ENCODE assay signal across 8 mouse cellular contexts in the genomic region with DNA sequence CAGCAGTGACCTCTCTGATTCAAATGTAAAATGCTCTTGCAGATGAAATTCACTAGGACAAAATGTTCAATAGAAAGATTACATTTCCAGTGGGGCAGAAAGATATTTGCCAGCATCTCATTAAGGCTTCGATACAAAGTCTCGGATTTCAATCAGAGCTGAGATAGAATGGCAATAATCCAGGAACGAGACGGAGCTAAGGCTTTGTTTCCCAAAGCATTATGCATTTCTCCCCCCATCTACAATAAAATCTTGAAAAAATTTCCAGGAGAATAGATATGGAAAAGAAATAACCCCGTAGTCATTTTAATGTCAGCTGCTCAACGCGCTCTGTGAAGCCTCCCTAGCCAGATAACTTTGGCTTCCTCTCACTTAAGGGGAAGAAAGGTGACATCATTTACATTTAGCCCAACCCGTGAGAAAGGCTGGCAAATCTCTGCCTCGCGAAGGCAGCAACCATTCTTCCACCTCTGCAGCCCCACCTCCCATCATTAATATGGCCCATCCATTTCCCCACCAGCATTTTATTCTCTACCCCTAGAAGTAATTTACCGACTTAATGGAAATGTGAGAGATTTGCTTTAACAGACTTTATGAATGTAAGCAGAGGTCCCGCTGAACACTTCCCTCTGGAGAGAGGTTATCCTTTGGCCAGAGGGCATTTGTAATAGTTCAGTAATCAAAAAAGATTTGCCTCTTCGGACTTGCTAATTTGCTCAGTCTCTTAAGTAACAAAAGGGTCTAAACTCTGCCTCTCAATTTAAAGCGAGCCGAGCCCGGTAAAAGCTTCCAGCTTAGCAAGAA. TPM values are rescaled to one million over a fixed set of nuclear protein-coding genes. Genes with fewer than 3 reads are reported as not detected.
DNase-seq lines count a peak whose midpoint lies in the region; ATAC-seq lines count a peak whose summit lies in the region.

No protein-coding gene starts in this region.

- H3K36me3 ChIP-seq in heart, embryonic 11.5 days (ENCODE audit: control insufficient read depth, insufficient read depth, low read length) = no peaks in the 10 kb centered on the region
- H3K36me3 ChIP-seq in neural tube, embryonic 11.5 days (ENCODE audit: control insufficient read depth, insufficient read depth, low read length) = no peaks in the 10 kb centered on the region
- H3K36me3 ChIP-seq in limb, embryonic 13.5 days = no peaks in the 10 kb centered on the region

- intact Hi-C loops in heart, postnatal 25 days (cut with DNase I) = no loop called here

- WGBS in heart, embryonic 11.5 days (ENCODE audit: insufficient replicate concordance) = 33% methylated on average over 16 of the region's 16 CpGs
- 35% methylated on average over 16 of the region's 16 CpGs for WGBS in neural tube, embryonic 11.5 days
- WGBS in limb, embryonic 13.5 days = 21% methylated on average over 16 of the region's 16 CpGs

- H3K9ac ChIP-seq in heart, embryonic 11.5 days (ENCODE audit: low read depth, low read length) = no peak overlapping the region
- H3K9ac ChIP-seq in neural tube, embryonic 11.5 days (ENCODE audit: low read length) = no peak overlapping the region
- no peak overlapping the region for H3K9ac ChIP-seq in limb, embryonic 13.5 days

- no peaks in the 10 kb centered on the region for H3K9me3 ChIP-seq in heart, embryonic 11.5 days (replicated peaks; ENCODE audit: control insufficient read depth, low read length)
- no peaks in the 10 kb centered on the region for H3K9me3 ChIP-seq in neural tube, embryonic 11.5 days (ENCODE audit: control insufficient read depth, low read length)
- no peaks in the 10 kb centered on the region for H3K9me3 ChIP-seq in limb, embryonic 13.5 days

- H3K4me2 ChIP-seq in heart, embryonic 11.5 days = peak overlapping the region; percentile 38; the same call in 1 of the 2 replicates
- peak overlapping the region; percentile 8; the same call in 1 of the 2 replicates for H3K4me2 ChIP-seq in neural tube, embryonic 11.5 days (ENCODE audit: low read depth)
- H3K4me2 ChIP-seq in limb, embryonic 13.5 days (replicated peaks) = peak overlapping the region; percentile 54

- DNase-seq in heart, postnatal 25 days (ENCODE audit: low spot score) = no peak
- peak; percentile 19 for DNase-seq in neural tube, embryonic 11.5 days (ENCODE audit: low spot score)
- no peak for DNase-seq in neural tube, embryonic 10.5 days (ENCODE audit: extremely low spot score, low spot score)
- DNase-seq in thymus, postnatal 36 days = no peak
- DNase-seq in thymus, postnatal 25 days = no peak
- no peak for DNase-seq in urinary bladder, adult 2 months (ENCODE audit: low spot score)

- H3K4me1 ChIP-seq in heart, embryonic 11.5 days (ENCODE audit: control insufficient read depth, insufficient read depth, low read length) = no peaks in the 10 kb centered on the region
- no peaks in the 10 kb centered on the region for H3K4me1 ChIP-seq in neural tube, embryonic 11.5 days (ENCODE audit: control insufficient read depth, insufficient read depth, low read length)
- H3K4me1 ChIP-seq in limb, embryonic 13.5 days = peaks cover 16% of the 10 kb centered on the region

- ATAC-seq in heart, embryonic 11.5 days (replicated peaks; ENCODE audit: insufficient number of reproducible peaks, low FRiP score, low TSS enrichment) = no peak
- ATAC-seq in neural tube, embryonic 11.5 days (ENCODE audit: insufficient read depth, low FRiP score, low TSS enrichment) = no peak
- ATAC-seq in limb, embryonic 13.5 days (ENCODE audit: low FRiP score, low read depth) = no peak

- H3K4me3 ChIP-seq in heart, embryonic 11.5 days (ENCODE audit: low read depth, low read length) = no peak overlapping the region
- H3K4me3 ChIP-seq in neural tube, embryonic 11.5 days (ENCODE audit: low read depth, low read length) = no peak overlapping the region
- H3K4me3 ChIP-seq in limb, embryonic 13.5 days = peak overlapping the region; percentile 11

- H3K27ac ChIP-seq in heart, embryonic 11.5 days (ENCODE audit: low read depth, low read length) = no peak overlapping the region
- H3K27ac ChIP-seq in neural tube, embryonic 11.5 days (ENCODE audit: low read depth, low read length) = no peak overlapping the region
- H3K27ac ChIP-seq in limb, embryonic 13.5 days = no peak overlapping the region

- no peaks in the 10 kb centered on the region for H3K27me3 ChIP-seq in heart, embryonic 11.5 days (ENCODE audit: control insufficient read depth, insufficient read depth, low read length)
- no peaks in the 10 kb centered on the region for H3K27me3 ChIP-seq in neural tube, embryonic 11.5 days (ENCODE audit: control insufficient read depth, insufficient read depth, low read length)
- H3K27me3 ChIP-seq in limb, embryonic 13.5 days = peaks cover 10% of the 10 kb centered on the region; the same call in 1 of the 2 replicates

RNA-seq across cellular contexts. Expression of a gene that starts 19.9 kb away (rescaled TPM):
- polyA plus RNA-seq in heart, embryonic 11.5 days (2014; fragmentation: Nextera tagmentation; extraction: Ambion mirVana) = 78.5 and 105 TPM in 2 replicates
- 10 to 100 TPM; 55.8 to 63.1 TPM for total RNA-seq in heart, postnatal 25 days (2021)
- polyA plus RNA-seq in neural tube, embryonic 11.5 days (2014; fragmentation: Nextera tagmentation; extraction: Ambion mirVana) = 187 and 205 TPM in 2 replicates
- polyA plus RNA-seq in limb, embryonic 13.5 days (2015; fragmentation: Nextera tagmentation; extraction: Ambion mirVana) = 99.0 and 104 TPM in 2 replicates
- polyA plus RNA-seq in urinary bladder, adult 2 months (2012; rRNA removed) = 80.1 and 82.6 TPM in 2 replicates
